Mouse (Mus musculus): ENCODE results near the gene Golga2.

Golga2 gene

GRCm38 (mm10) chr2:32344598-32345321, 57.6 kb downstream of the Golga2 start:
- DNase-seq = no peak

GRCm38 (mm10) chr2:32347019-32347418, 59.8 kb downstream of the Golga2 start:
- DNase-seq = no peak

GRCm38 (mm10) chr2:32348311-32348710, 61.1 kb downstream of the Golga2 start:
- DNase-seq = no peak

GRCm38 (mm10) chr2:32349625-32350255, 62.6 kb downstream of the Golga2 start:
- DNase-seq = no peak

- no peak for DNase-seq
Observed at GRCm38 (mm10) chr2:32350471-32351051, 63.4 kb downstream of the Golga2 start.

GRCm38 (mm10) chr2:32351471-32351961, 64.3 kb downstream of the Golga2 start:
- DNase-seq = no peak

- peak; percentile 36 to 55 for DNase-seq
Observed at GRCm38 (mm10) chr2:32352151-32353006, 65.2 kb downstream of the Golga2 start, which contains the start of gene Ciz1. Gene Ciz1, plus strand, starts transcription at chr2:32352327.

- DNase-seq = peak; percentile 84 to 85
Observed at GRCm38 (mm10) chr2:32353007-32353542, 65.9 kb downstream of the Golga2 start, which contains the start of gene Dnm1. Gene Dnm1, minus strand, starts transcription at chr2:32353338.

GRCm38 (mm10) chr2:32353836-32354235, 66.7 kb downstream of the Golga2 start:
- no peak for DNase-seq

- DNase-seq = no peak
Observed at GRCm38 (mm10) chr2:32354336-32354895, 67.2 kb downstream of the Golga2 start.

GRCm38 (mm10) chr2:32356216-32356615, 69.0 kb downstream of the Golga2 start:
- DNase-seq = no peak
